Mouse (Mus musculus) frontal cortex, adult (tissue): ENCODE measurements around the gene Gnb5.

ENCODE experiments used
- ATAC-seq: cut with Nextera tagmentation; 2 replicates; pipeline ENCODE4 v1.9.2; 2017; ENCODE audit warnings: mild to moderate bottlenecking, moderate library complexity, mixed read lengths; ENCODE audit not compliant: low TSS enrichment

Gnb5 gene

DNA sequence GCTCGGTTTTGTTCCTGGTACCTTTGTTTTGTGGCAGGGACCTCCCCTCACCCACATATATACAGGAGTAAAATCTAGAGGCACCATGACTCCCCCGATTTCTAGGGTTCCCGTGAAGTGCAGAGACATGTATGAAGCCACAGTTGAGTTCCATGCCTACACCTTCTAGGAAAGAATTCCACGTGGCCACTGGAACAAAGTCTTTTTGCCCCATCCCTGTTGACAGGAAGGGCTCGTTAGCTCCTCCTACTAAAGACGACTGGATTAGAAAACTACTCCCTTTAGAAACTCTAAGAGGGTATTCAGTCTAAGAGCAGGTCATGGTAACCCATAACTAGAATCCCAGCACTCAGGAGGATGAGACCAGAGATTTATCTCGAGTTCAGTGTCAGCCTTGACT lies 1.8 kb upstream of the Gnb5 start:
- no peak for ATAC-seq

DNA sequence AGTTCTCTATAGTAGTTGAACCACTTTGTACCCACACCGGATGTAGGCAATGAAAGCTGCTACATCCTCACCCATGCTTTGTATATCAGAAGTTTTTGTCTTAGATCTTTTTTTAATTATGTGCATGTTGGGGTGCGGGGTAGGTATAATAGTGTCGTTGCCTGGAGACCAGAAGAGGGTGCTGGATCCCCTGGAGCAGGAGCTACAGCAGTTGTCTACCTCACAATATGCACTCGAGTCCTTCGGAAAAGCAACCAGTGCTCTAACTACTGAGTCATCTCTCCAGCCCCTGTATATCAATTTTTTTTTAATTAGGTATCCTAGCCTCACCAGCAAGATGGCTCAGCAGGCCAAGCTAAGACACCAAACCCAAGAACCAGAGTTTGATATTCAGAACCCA lies 927 bp downstream of the Gnb5 start:
- ATAC-seq = peak; percentile 54

DNA sequence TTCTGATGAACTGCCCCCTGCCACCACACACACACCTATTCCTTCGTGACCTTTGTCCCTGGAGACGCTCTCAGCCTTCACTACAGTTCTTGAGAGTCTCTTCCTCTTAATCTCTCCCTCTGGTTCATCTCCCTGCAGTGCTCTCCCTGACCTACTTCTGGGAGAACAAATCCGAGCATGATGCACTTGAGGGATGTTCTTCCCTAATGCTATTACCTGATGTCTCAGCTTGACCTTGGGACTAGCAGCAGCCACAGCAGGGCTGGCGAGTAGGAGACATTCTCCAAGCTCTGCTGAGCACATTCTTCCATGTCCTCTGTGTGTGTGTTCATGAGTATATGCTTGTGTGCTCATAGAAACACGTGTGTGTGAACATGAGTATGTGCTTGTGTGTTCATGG lies 2.5 kb downstream of the Gnb5 start:
- no peak for ATAC-seq

DNA sequence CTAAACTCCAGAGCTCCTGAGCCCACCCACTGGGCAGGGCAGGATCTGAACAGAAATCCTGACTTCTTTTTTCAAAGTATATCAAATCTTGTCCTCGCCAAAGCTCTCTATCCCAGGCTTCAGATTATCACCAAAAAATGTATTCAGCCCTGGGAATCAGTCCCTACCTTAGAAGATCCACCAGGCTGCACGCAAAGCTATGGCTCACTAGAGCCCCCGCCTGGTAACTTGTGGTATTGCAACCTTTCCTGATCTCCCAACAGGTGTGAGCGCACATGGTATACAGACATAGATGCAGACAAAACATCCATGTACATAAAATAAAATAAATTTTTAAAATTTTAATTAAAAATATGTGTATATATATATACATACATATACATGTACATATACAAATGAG lies 5.9 kb downstream of the Gnb5 start:
- ATAC-seq = no peak

- peak; percentile 21 for ATAC-seq
Observed at GRCm38 (mm10) chr9:75313138-75313831, 7.2 kb downstream of the Gnb5 start.

- peak; percentile 81 for ATAC-seq
Observed at GRCm38 (mm10) chr9:75313832-75314516, 7.9 kb downstream of the Gnb5 start.

GRCm38 (mm10) chr9:75314517-75315105 lies 8.5 kb downstream of the Gnb5 start:
- no peak for ATAC-seq

- ATAC-seq = no peak
Observed at GRCm38 (mm10) chr9:75315238-75315637, 9.2 kb downstream of the Gnb5 start.

DNA sequence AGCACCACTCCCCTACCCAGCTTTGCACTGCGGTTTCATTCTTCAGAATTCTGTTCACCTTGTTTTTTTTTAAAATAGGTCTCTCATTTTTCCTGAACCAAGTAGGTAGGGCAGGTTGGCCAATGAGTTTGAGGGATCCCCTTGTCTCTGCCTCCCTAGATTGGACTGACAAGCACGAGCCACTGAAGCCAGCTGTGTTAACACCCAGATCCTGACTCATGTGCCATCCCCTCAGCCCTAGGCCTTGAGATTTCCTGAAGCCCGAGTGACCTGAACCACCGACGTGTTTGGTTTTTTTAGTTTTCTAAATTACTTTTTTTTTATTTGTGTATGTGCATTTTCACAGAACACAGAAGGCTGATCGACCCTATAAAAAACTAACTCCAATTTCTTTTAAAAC lies 10.7 kb downstream of the Gnb5 start:
- ATAC-seq = no peak

DNA sequence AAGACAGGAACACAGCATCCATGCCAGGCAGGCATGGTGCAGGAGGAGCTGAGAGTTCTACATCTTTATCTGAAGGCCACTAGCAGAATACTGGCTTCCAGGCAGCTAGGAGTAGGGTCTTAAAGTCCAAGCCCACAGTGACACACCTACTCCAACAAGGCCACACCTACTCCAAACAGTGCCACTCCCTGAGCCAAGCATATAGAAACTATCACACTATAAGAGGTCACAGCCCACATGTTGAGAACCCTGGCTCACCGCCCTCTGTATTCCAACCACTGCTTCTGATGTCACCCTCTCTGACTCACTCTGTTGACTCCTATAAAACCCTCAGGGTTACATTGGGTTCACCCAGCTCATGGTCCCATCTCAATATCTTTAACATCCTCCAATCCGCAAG lies 12.1 kb downstream of the Gnb5 start:
- no peak for ATAC-seq

DNA sequence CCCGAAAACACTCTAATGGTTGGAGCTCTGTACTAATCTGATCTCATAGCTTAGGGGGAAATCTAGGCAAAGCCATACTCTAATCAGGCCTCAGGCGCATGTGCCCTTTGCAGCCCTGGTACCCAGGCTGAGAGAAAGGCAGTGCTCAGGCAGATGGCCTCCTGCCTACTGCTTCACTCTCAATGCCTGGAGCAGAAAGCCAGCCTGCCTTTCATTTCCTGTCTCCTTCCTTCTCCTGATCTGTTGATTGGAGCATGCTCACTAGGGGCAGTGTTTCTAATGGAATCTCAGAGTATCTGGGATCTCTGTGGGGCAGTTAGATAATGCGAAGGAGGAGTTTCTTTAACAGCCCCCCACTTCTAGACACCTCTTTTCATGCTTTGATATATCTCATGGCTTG lies 13.3 kb downstream of the Gnb5 start:
- peak; percentile 25; the same call in 1 of the 2 replicates for ATAC-seq

GRCm38 (mm10) chr9:75322099-75322885 lies 16.2 kb downstream of the Gnb5 start:
- ATAC-seq = peak; percentile 62

- no peak for ATAC-seq
Observed at GRCm38 (mm10) chr9:75328047-75328446, 22.0 kb downstream of the Gnb5 start.

GRCm38 (mm10) chr9:75330821-75331220 lies 24.7 kb downstream of the Gnb5 start:
- ATAC-seq = peak; percentile 64

GRCm38 (mm10) chr9:75334440-75334839 lies 28.4 kb downstream of the Gnb5 start:
- ATAC-seq = no peak

- peak; percentile 93 for ATAC-seq
Observed at GRCm38 (mm10) chr9:75338016-75338415, 31.9 kb downstream of the Gnb5 start.

DNA sequence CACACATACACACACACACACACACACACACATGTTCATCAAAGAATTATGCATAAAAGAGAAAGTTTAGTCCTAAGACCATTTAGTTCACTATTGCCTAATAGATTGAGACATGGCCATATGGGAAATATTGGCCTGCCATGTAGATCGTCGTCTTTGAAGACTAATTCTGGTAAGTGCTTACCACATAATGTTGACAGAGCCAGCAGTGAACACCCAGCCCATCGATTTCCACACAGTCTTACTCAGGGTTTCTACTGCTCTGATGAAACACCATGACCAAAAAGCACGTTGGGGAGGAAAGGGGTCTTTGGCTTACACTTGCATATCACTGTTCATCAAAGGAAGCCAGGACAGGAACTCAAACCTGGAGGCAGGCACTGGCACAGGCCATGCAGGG lies 36.3 kb downstream of the Gnb5 start:
- ATAC-seq = no peak

- ATAC-seq = no peak
Observed at GRCm38 (mm10) chr9:75347458-75347857, 41.4 kb downstream of the Gnb5 start, which contains the start of gene Bcl2l10. Bcl2l10 (plus strand) TSS chr9:75347758.

DNA sequence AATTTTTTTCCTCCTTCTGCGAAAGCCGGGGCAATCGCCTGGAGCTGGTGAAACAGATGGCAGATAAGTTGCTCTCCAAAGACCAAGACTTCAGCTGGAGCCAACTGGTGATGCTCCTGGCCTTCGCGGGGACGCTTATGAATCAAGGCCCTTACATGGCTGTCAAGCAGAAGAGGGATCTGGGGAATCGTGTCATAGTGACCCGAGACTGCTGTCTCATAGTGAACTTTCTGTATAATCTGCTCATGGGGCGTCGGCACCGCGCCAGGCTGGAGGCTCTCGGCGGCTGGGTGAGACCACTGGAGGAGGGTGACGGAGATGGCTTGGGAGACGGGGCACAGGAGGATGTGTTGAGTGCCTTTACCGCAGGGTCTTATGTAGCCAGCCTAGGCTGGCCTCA lies 42.0 kb downstream of the Gnb5 start:
- no peak; the same call in 1 of the 2 replicates for ATAC-seq

DNA sequence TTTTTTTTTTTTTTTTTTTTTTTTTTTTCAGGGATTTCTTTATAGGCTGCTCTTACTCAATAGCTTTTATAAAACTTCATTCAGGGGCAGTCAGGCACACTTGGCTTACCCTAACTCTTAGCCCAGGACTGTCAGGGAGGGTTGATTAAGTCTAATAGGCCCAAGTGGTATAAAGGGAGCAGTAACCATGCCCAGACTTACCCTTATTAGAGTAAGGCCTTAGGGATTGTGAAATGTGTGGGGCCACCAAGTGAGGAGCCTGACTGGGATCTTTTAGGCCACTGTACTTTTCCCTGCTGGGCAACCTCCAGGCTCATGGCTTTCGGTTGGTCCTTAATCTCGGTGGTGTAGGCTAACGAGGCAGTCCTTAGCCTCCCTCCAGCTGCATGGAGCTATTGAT lies 42.6 kb downstream of the Gnb5 start:
- no peak for ATAC-seq

DNA sequence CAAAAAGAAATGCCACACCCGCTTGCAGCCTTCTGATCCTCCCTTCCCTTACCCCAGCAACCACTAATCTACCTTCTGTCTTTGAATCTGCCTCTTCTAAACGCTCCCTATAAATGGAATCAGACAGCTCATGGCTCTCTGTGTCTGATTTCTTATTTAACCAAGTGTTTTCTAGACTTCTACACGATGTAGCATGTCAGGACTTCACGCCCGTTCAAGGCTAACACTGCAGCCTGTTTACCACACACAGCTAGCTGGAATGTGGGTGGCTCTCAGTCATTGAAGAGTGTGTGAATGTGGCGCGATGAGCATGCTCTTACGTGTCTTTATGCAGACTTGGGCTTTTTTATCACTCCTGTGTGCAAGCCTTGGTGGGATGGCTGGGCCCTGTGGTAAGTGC lies 47.0 kb downstream of the Gnb5 start:
- ATAC-seq = peak; percentile 74

DNA sequence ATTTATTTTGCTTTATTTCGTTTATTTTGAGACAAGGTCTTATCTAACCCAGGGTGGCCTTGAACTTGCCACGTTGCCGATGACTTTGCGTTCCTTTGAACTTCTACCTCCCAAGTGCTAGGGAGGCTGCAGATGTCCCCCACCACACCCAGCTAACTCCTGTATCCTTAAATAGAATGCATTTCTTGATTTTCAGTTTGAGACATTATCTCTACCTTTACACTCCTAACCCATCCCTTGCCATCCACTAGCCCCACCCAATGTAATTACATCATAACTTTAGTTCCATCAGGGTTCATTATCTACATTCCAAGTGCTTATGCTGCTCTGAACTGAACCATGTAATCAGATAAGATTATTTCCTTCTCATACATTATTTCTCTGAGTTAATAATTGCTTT lies 49.7 kb downstream of the Gnb5 start:
- ATAC-seq = no peak
